Mouse (Mus musculus) ES-E14 (cell line): ENCODE results near the gene Gm11172.

Experiments
- HCFC1 ChIP-seq: IDR thresholded peaks from 2 replicates; pipeline ENCODE4 v1.6.1; 2012; ENCODE audit warnings: low read length, inconsistent platforms, borderline replicate concordance; ENCODE audit not compliant: insufficient read depth
- ZC3H11A ChIP-seq: IDR thresholded peaks from 2 replicates; pipeline ENCODE4 v1.6.1; 2012; ENCODE audit warnings: low read depth, mild to moderate bottlenecking, inconsistent platforms, low read length, borderline replicate concordance

DNA sequence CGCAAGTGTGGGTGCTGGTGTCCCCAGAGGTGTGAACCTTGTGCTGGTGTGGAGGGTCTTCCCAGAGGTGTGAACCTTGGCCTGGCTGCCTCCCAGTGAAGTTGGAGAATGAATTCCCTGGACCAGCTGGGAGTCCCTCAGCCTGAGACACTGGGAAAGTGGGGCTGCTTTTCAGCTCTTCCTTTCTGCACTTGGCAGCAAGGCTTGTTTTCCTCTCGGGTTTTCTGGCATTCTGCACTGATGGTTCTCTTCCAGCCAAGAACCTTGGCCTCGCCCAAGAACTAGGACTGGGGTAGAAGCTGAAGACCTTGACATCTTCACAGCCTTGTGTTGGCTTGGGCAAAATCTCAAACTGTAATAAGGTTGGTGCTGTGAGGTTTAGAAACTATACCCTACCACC, 48.7 kb downstream of the Gm11172 start:
- TF ChIP-seq ZC3H11A (no peak), HCFC1 (no peak)
